Mouse (Mus musculus): Measurements from ENCODE around the gene Dnm1.

Gene Dnm1

GRCm38 (mm10) chr2:32283986-32284385 lies 69.2 kb downstream of the Dnm1 start:
- no peak for DNase-seq (ENCODE audit: low spot score in 2 of 2)

GRCm38 (mm10) chr2:32282727-32283126 lies 70.4 kb downstream of the Dnm1 start:
- DNase-seq (ENCODE audit: low spot score in 2 of 2): no peak

GRCm38 (mm10) chr2:32282289-32282688 lies 70.8 kb downstream of the Dnm1 start:
- no peak for DNase-seq (ENCODE audit: low spot score in 2 of 2)

GRCm38 (mm10) chr2:32275823-32276222 lies 77.3 kb downstream of the Dnm1 start:
- DNase-seq (ENCODE audit: low spot score in 2 of 2): no peak

- no peak for DNase-seq (ENCODE audit: low spot score in 2 of 2)
Observed at GRCm38 (mm10) chr2:32260635-32261034, 92.5 kb downstream of the Dnm1 start.

GRCm38 (mm10) chr2:32259657-32260417 lies 93.3 kb downstream of the Dnm1 start, which contains the start of gene Uck1:
Gene Uck1 (minus strand): TSS chr2:32260159.
- DNase-seq (ENCODE audit: low spot score in 2 of 2): peak; percentile 87

GRCm38 (mm10) chr2:32258887-32259533 lies 94.1 kb downstream of the Dnm1 start:
- DNase-seq (ENCODE audit: low spot score in 2 of 2): no peak

All from right cerebral cortex, postnatal 36 days (tissue).